Mouse (Mus musculus): ENCODE data around the gene Ccdc113.

DNA sequence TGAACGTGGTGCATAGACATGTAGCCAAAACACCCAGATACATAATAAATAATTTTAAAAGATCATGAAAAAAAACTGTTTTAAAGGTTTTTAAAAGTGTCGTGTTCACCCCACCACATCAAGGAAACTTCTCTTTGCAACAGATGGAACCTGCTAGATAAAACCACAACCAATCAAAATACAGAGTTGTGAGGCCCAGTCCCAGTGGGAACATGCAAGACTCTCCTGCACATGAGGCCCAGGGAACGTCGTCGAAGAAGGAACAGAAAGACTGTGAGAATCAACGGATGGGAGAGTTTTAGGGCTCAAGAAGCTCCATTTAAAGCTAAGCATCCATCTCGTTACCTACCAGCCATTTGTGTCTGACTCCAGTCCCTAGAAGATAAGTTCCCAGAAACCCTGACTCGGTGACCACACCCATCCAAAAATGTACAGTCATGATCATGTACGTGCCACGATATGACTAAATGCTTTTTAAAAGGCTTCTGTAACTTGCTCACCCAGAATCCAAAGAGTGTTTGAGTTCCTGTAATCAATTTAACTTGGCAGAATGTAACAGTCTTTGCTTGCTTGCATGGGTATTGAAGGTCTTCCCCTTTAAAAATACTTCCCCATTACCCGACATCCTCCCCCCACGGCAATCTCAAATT is 58.4 kb downstream of the Ccdc113 start:
- no peak for TF ChIP-seq CTCF (IDR thresholded peaks at IDR 0.05; ENCODE audit: insufficient read depth, low read depth, low read length)
- no peak for TF ChIP-seq POLR2A (IDR thresholded peaks at IDR 0.05; ENCODE audit: insufficient read depth, low read depth, low read length)
